Mouse (Mus musculus) thymus, adult 18-20 months (tissue): ENCODE measurements around the gene Fam160a1.

Experiments
- DNase-seq, 2 experiments: peaks; one replicate each; pipeline ENCODE4 v3.0.0; 2022; ENCODE audit warnings: mixed read lengths in 2 of 2

Fam160a1 gene

DNA sequence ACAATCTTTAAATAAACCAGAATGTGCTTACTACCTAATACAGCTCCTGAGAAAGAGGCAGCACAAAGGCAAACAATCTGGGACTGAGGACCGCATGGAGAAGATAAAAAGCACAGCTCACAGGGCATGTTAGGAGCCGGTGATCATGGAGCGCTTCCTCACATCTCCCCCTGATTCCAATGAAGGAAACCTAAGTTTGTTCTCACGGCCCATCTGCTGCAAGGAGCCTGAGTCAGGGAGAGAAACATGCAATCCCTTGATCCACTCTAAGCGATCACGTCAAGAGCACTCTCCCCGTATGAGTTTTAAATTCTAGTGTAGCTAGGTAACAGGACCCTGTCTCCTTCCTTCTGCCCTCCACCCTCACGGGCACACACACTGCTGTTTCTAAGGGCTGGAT, 140.0 kb downstream of the Fam160a1 start:
- DNase-seq, result no peak

DNA sequence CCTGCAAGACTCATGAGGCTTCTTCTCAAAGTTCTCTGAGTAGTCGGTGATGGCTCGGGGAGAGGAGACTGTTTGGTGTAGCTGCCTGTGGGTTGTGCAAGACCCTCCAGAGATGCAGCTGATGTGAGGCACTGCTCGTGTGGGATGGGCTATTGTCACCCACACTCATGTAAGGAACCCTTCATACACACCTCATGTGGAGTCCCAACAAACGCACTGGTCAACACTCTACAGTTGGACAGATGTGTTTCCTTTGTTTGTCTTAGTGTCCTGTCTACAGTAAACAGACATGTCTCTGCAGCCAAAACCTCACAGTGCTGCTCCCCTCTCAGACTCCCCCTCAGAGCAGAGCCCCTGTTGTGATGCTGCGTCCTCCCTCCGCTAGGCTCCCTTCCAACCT, 147.2 kb downstream of the Fam160a1 start:
- DNase-seq, result no peak

DNA sequence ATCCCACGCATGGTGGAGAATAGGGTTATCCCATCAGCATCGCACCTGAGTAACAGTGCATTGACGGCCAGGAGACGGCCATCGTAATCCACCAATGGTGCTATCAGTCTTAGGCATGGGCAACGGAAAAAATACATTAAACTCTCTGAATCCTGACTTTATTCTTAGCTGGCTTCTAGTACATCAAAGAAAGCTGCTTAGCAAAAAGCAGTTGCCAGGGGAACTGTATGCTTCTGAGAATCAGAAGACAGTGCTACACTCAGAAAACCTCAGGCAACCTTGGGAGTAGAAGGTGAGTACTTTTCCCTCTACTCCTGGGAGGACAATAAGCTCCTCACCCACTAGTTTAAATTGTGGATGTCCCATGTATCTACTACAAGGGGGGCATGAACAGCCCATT, 149.4 kb downstream of the Fam160a1 start:
- no peak for DNase-seq

DNA sequence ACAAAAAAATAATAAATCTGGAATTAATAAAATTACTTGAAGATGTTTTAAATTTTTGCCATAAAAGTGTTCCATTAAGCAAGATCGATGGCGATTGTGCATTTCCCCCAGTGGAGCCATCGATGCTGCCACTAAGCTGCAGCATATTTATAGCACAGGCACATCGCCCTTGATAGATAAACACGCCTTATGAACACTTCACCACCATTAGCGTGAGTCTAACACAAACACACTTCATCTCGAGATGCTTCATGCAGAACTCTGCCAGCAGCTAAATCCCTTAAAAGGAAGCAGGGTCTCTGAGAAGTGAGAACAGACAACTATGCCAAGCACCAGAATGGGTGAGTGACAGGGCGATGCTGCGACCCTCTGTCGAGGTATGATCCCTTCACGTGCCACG, 150.4 kb downstream of the Fam160a1 start:
- no peak for DNase-seq

DNA sequence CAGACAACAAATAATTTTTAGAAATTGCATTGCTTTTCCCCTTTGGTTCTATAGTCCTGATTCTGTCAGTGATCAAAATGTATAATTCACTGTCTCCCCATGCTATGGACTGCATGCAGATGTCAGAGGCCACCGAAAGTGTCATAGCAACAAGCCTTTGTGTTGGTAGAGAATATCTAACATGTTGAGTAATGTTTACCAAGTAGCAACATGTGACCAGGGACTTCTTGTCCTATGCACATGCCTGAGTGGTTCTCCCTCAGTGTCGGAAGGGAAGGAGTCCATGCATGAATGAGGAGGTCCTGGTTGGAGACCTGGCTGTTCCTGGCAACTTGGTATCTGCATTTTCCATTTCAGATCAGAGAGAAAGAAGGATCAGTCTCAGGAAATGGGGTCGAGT, 150.9 kb downstream of the Fam160a1 start:
- DNase-seq, result no peak

DNA sequence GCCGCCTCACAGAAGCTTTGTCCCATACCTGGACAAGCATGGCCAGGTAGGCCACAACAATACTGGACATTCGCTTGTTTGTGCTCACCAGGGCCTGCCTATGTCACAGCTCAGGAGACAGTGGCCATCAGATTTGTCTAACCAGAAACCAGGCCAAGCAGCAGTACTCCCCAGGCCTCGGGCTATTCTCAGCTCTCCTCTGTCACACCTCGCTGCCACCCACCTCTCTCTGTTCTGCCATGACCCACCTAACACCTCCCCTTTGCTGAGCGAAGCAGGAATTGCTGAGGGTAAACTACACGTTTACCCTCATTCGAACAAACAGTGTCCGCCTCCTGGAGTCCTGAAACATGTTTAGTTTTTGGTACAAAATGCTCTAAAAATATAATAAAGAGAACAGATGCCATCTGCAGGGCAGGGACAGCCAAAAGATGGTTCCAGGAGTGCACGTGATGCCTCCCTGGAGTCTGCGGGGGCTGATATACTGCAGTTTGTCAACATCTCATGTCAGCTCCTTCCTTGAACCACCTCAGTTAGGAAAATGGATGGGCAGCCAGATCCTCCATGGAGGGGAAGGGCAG, 152.4 kb downstream of the Fam160a1 start:
- DNase-seq, result no peak

DNA sequence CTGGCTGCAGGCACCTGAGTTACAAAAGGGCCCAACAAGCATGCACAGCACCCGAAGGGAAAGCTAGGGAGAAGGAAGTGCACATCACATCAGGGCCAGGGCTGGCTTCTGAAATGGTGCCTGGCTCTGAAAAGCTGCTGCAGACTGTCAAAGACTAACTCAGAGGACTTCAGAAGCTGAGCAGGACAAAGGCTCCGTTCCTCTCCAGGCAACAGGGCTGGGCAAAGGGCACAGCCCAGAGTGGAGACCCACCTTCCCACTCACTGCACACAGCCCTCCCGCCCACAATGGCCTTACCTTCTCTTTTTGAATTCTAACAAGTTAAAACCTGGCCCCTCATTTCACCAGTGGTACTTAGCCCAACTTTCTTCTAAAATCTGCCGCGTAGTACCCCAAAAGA, 153.3 kb downstream of the Fam160a1 start:
- no peak for DNase-seq

DNA sequence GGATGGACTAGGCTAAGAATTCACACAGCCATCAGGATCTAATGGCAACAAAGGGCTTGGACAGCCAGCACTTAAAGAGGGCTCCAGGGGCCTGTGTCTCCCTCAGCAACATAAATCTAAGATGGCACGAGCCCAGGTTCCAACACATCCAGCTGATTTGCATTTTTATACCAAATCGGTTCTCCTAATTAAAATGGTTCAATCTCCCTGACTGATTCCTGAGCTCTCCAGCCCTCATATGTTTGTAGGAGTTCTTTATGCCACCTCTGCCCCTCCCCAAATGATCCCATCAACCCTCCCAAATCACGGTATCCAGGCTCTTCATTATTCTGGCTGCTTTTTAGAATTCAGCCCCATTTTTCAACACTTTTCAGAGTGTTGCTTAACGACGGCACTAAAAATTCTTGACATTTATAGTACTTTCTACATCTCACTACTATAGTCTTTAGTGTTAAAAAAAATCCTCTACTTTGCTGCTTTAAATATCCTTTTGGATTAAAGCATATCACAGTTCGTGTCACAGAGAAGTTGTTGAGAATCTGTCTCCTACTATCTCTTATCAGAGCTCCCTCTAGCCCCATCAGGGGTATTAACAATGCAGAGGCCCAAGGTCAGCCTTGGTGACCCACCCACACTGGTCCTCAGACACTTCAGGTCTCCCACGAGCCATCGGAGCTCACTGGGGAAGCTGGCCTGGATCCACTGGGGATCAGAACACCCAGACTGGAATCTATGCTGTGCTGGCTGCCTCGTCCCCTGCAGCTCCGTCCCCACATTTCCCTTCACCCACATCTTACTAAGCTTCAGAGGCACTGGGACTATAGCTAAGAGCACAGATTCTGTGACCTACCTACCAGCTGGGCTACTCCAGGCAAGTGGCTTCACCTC, 154.9 kb downstream of the Fam160a1 start:
- DNase-seq, result no peak

DNA sequence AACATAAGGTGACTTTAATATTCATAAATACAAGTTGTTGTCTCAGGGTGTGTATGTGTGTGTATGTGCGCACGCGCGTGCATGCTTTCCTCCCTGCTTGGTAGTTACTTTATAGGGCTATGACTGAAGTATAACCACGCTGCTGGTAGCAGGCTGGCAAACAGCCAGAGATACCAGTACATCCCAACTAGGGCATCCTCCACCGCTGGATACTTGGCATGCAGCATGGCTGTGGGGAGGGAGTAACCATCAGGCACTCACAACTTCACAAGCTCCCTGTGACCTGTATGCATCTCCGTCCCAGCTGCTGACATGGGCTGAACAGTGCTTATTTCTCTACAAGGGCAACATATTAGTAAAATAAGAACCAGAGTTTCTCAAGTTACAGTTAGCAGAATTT, 157.4 kb downstream of the Fam160a1 start:
- DNase-seq, result no peak

DNA sequence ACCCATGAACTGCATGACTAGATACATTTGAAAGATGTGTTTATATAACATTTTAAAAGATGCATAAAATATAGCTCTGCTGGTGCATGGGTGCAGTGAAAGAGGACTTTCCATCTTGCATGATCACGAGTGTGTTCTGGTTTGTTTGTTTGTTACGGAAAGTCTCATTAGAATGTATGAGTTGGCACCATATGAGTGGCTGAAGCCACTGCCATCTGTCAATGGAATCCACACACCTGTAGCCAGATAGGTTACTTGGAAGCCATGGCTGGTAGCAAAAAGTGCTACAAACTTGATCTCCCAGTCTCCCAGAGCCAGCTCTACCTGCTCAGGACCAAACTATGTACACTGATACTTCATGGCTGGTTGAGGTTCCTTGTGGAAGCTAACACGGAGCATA, 161.6 kb downstream of the Fam160a1 start:
- no peak for DNase-seq

DNA sequence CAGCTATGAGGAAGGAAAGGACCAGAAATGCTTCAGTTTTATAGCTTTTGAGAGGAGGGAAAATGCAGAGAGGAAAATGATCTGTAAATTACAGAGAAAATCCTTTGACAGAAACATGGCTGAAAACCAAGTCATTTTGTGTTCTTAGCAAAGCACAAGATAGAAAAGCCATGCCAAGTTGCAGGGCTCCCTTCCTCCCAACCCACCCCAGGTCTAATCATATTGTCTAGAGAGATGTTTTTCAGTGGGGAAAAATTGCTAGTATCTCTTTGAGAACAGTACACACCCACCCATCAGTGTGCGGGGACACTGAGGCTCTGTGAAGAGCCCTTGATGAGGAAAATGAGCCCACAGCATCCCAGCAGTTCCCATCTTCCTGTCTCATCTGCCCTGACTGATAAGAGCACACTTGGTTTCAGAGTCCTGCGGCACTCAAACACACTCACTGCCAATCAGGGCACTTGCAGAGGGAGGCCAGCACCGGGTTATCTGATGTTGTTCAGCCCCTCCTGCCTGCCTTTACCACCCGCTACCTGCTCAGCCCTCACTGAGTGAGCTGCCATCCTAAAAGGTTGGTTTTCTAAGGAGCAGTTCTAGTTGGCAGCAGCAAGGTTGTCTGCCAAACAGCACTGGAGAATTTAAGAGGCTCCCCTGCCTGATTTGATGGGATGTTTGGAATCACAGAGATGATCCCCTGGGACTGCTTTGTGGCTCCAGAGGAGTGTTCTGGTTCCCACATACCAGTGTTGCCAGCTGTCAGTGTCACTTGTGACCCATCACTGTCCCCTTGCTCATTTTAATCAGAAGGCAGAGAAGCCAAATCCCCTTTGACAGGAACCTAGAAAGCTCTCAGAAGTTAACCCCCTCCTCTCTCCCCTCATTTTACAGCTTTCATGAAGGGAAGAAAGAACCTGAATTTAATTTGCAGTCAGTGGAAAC, 164.1 kb downstream of the Fam160a1 start:
- DNase-seq, result no peak

DNA sequence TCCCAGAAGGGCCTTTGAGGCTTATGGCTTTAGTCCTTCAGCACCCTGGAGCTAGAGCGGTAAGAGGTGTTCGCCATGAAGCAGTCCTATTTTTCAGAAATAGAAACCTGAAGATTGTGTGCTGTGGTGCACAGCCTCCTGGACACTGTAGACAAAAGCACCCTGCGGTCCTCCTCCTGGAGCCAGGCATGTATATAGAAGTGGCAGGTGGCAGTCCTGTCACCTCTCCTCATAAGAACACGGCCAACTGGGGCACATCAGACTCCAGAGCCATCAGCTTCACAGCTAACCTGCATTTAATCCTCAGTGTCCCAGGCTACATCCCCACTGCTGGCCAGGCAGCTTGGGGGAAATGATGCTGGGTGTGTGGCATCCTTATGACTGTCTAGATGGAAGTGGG, 167.9 kb downstream of the Fam160a1 start:
- DNase-seq, result no peak

DNA sequence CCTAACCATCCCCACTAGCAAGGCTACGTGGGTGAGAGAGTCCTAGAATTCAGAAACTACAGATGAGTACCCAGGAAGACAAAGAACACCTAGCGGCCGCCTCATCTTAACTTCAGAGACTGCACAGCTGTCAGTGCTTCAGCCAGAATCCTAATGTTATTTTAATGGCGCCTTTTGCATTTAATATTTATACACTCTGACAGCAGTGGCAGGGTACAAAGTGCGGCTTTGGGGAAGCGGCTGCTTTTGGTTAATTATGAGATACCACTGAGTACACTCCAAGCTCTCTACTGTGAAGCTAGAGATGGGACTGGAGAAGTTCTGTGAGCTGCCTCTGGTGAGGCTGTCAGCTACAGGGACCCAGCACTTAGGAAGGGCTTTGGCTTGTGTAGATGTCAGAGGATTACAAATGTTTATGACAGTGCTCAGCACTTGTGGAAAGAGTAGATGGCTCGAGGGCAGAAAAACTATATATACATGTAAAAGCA, 171.5 kb downstream of the Fam160a1 start:
- no peak for DNase-seq

DNA sequence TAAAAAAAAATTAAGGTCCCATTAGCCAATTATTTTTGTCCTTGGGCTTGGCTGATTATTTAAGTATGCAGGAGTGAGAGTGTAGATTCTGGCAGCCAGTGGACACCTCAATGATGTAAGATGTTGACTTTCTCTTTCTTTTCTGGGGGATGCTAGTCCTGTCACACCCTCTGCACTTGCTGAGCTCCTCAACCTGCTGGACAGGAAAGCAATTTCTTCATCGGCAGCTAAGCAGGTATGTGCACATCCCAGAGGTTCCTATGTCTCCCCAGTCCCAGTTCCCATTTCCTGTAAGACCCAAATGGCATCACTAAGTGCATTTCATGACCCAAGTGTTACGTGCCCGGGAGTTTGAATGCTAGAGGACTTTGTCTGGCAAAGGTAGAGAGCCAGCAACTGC, 172.3 kb downstream of the Fam160a1 start:
- no peak for DNase-seq

DNA sequence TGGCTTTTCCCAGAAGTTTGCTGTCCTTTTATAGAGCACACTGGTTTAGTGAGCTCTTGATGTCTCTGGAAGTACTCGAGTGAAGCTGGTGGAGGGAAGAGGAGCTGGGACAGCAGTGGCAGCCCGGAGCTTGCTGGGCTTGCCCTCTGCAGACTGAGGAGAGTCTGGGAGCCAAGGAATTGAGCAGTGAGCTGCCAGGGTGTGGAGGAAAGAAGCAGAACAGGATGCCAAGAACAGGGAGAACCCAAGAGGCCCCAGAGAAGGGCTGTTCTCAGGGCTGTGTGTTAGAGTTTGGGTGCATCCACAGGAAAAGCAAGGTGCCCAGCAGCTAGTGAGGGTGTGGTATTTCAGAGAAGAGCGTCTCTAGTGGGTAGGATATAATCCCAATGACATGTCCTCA, 175.3 kb downstream of the Fam160a1 start:
- DNase-seq, result no peak

DNA sequence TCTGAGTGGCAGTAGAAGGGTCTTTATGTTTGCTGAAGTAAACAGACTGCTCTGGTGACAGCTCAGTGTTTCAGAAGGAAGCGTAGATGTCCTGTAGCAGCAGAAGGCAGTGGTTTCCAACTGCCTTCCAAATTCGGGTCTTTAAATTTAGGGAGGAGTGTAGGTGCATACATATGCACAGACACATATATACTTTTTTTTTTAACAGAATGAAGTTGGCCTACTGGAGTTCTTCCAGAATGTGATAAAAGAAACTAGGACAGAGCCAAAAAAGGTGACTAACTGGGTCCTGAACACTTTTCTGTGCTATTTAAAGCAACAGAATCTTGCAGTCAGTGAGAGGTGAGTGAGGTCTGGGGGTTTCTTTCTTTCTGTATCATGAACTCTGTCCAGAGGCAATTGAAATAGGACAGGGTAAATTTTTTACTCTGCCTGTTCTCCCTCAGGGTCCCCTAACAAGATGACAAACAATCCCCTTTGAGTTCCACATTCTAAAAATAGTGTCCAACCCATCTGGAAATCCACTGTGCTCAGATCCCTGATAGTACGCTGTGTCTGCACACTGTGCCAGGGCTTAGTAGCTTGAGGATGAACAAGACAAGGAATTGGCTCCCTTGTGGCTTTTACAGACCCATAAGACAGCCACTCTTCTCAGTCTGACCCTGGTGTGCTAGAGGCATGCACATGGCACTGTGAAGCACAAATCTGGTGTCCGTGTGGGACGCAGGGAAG, 180.2 kb downstream of the Fam160a1 start:
- DNase-seq, result no peak

DNA sequence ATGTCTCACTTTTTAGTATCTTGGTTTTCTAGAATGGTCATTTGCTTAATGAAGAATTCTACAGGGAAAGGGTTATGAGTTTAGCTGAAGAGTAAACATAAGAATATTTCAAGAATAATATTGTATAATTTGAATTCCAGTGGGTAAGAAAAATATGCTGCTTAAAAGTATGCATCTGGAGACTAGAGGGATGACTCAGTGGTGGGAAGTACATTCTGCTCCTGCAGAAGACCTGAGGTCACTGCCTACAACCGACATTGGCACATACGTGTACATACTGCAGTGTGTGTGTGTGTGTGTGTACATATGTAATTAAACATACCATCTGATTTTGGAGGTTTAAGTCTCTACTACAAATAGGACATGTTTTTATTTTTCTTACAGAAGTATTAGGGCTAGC, 181.5 kb downstream of the Fam160a1 start:
- DNase-seq, result no peak

DNA sequence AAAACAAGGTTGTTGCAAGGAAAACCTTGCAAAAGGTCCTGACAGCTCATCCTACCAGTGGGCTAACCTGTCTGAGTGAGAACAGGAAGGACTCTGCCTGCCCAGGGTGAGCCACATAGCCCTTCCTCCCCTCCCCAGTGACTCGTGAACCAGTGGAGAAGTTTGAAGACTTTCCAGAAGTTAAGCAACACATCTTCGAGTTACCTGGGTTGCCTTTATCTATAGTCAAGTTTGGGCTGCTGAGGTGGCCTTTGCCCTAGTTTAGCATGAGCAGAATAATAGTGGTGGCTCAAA, 182.0 kb downstream of the Fam160a1 start:
- no peak for DNase-seq

DNA sequence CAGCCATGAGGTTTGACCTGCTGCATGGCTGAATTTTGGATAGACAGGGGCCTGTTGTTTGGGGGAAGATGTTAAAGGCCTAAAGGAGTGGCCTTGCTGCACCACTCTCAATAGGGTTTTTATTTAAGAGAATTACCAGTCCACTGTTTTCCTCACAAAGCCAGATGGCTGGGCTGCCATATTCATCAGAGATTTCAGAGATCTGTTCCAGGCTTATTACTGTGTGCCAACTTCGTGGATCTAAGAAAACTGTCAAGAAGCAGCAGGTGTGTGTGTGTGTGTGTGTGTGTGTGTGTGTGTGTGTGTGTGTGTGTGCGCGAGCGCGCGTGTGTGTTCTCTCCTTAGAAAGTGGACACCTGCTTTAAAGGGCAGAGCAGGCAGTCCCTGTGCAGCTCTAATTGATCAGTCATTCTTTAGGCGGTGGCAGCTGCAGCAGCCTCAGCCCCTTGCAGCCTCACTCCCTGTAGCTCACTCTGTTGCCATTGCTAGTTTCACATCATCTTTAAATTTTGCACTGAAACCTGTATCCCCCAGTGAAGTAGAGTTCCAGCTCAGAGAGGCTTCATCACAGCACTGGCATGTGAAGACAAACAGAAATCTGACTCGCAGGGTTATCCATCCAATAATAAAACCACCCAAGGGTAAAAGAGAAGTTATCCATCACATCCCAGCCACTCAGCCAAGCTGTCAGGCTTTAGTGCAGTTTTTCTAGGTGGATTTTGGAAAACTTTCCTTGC, 182.5 kb downstream of the Fam160a1 start:
- DNase-seq, result no peak

DNA sequence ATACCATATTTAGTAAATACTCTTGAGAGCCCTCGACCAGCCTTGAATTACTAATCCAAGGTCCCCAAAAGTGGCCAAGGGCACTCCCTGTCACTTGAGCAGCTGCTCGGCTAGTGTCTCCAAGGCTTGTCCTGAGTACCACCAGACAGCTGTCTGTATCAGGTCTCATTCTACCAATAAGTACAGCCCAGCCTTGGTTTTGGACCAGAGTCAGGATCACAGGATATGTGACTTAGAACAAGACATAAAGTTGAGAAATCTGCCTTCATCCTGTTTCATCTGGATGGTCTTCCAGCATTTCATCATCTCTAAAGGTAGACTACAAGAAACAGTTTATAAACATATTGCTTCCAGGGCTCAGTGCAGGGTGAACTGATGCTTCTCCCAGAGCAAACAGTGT, 183.4 kb downstream of the Fam160a1 start:
- DNase-seq, result no peak

DNA sequence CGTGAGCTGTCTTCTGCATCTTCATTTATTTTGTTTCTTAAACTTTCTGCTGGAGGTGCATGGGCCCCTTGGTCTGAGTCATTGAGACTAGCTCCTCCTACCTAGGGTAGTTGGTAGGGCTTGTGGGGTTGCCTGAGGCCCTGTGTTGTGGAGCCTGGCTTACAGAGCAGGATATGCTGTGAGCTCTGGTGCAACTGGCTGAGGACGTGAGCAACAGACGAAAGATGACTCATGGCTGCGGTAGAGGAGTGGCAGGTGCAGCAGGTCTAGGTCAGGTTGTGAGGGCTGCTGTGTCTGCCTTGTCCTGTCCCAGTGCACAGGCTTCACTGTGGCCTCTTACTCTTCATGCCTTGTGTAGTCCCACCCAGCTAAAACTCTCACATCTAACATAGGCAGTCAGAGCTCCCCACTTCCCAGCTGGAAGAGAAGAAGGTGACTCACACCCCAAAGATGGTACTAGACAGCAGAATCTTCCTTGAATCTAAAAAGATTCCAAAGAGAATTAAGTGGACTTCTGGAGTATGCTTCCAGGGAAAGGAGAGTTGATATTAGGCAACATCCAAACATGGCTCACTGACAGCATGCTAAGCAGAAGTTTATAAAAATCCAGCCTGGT, 187.1 kb downstream of the Fam160a1 start:
- DNase-seq, result no peak

DNA sequence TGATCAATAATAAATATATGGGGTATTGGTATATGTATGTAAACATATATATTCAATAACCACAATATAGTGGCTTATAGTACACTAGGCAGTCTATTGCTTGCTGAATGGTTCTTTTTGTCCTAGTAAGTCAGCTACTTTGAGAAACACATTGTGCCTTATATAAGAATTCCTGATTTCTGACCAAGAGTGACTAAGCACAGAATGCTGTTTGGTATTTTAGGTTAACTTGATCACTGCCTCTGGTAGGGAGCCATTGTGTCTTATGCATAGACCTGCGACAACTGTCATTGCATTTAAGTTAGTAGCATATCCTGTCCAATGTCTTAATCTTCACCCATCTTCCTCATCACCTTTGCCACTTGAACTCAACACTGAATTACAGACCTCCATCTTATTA, 197.3 kb downstream of the Fam160a1 start:
- no peak for DNase-seq
